Mouse (Mus musculus) heart, embryonic 13.5 days (tissue): ENCODE results near the gene Bcam. TPM values are rescaled to one million over a fixed set of nuclear protein-coding genes. Genes with fewer than 3 reads are reported as not detected.

Source experiments
- ATAC-seq: fragments of 200-750 bp; cut with Nextera tagmentation; 2 replicates; pipeline ENCODE4 v1.8.0; 2017; ENCODE audit warnings: moderate TSS enrichment; ENCODE audit not compliant: insufficient number of reproducible peaks, low FRiP score, low TSS enrichment; ENCODE audit errors: extremely low read depth
- H3K27ac ChIP-seq: fragments of 300-500 bp; sonication (generic); replicated peaks from 2 replicates; pipeline ENCODE4 v1.5.1; 2015; ENCODE audit warnings: moderate library complexity, mild to moderate bottlenecking, inconsistent platforms
- H3K27me3 ChIP-seq: fragments of 300-500 bp; sonication (generic); replicated peaks from 2 replicates; pipeline ENCODE4 v1.6.1; 2015; ENCODE audit warnings: mild to moderate bottlenecking, inconsistent platforms
- H3K36me3 ChIP-seq: fragments of 300-500 bp; sonication (generic); 2 replicates; pipeline ENCODE4 v1.6.1; 2015; ENCODE audit warnings: mild to moderate bottlenecking, inconsistent platforms
- H3K4me1 ChIP-seq: fragments of 300-500 bp; sonication (generic); 2 replicates; pipeline ENCODE4 v1.6.1; 2015; ENCODE audit warnings: inconsistent platforms
- H3K4me2 ChIP-seq: fragments of 300-500 bp; sonication (generic); 2 replicates; pipeline ENCODE4 v1.6.1; 2015; ENCODE audit warnings: inconsistent platforms, mild to moderate bottlenecking, moderate library complexity
- H3K4me3 ChIP-seq: fragments of 300-500 bp; sonication (generic); 2 replicates; pipeline ENCODE4 v1.5.1; 2015; ENCODE audit warnings: moderate library complexity, mild to moderate bottlenecking, inconsistent platforms
- H3K9ac ChIP-seq: fragments of 300-500 bp; sonication (generic); 2 replicates; pipeline ENCODE4 v1.6.1; 2015; ENCODE audit warnings: inconsistent platforms, mild to moderate bottlenecking, moderate library complexity
- H3K9me3 ChIP-seq: fragments of 300-500 bp; sonication (generic); 2 replicates; pipeline ENCODE4 v1.6.1; 2016; ENCODE audit warnings: inconsistent platforms
- WGBS: fragments of 180-500 bp; shearing (Covaris S2); methylation state at CpG from one replicate; pipeline ENCODE4 v1.1.7; 2015; ENCODE audit warnings: mixed read lengths; 5-methylcytosine and 5-hydroxymethylcytosine counted together
- polyA plus RNA-seq: library from polyadenylated mRNA; unstranded; fragments of >200 nt; fragmentation: Nextera tagmentation; extraction: Ambion mirVana; gene quantifications from 2 replicates; pipeline ENCODE4 v1.2.1, GENCODE M21; 2015

Gene Bcam
- polyA plus RNA-seq, 1 experiment from 2014 or later: 223 TPM

GRCm38 (mm10) chr7:19742468-19742867 is 28.3 kb downstream of the Bcam start:
- Histone ChIP-seq H3K36me3 (peaks cover 57% of the 10 kb centered on the region), H3K4me2 (no peak overlapping the region), H3K9ac (no peak overlapping the region), H3K9me3 (peaks cover 4% of the 10 kb centered on the region; the same call in 1 of the 2 replicates), H3K4me1 (peaks cover 66% of the 10 kb centered on the region), H3K27me3 (no peaks in the 10 kb centered on the region), H3K27ac (no peak overlapping the region), H3K4me3 (no peak overlapping the region)
- no peak for ATAC-seq
- WGBS: 48% methylated on average over 5 of the region's 5 CpGs

- H3K9me3 ChIP-seq: peaks cover 4% of the 10 kb centered on the region; the same call in 1 of the 2 replicates
- H3K27ac ChIP-seq: peak overlapping the region; percentile 50; the same call in 1 of the 2 replicates
- ATAC-seq: no peak
- H3K27me3 ChIP-seq: no peaks in the 10 kb centered on the region
- H3K4me1 ChIP-seq: peaks cover 61% of the 10 kb centered on the region
- no peak overlapping the region for H3K4me2 ChIP-seq
- WGBS: 25% methylated on average over 8 of the region's 8 CpGs
- H3K36me3 ChIP-seq: peaks cover 67% of the 10 kb centered on the region
- no peak overlapping the region for H3K4me3 ChIP-seq
- H3K9ac ChIP-seq: peak overlapping the region; percentile 33; the same call in 1 of the 2 replicates
Measured at GRCm38 (mm10) chr7:19741329-19742031, 29.3 kb downstream of the Bcam start.

DNA sequence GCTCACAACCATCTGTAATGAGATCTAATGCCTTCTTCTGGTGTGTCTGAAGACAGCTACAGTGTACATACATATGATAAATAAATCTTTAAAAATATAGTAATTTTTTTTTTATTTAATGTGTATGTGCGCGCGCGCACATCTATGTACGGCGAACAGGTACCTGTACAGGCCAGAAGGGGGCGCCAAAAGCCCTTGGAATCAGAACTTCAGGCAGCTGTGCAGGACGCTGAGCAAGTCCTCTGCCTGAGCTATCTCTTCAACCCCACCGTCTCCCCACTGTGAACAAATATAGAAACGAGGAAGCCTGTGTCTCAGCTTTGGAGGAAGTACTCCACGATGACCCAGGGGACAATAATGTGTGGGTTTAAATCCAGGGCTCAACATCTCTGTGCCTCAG is 30.5 kb downstream of the Bcam start:
- peaks cover 76% of the 10 kb centered on the region for H3K36me3 ChIP-seq
- no peak for ATAC-seq
- H3K9ac ChIP-seq: no peak overlapping the region
- H3K9me3 ChIP-seq: peaks cover 4% of the 10 kb centered on the region; the same call in 1 of the 2 replicates
- peaks cover 49% of the 10 kb centered on the region for H3K4me1 ChIP-seq
- no peak overlapping the region for H3K4me3 ChIP-seq
- no peak overlapping the region for H3K4me2 ChIP-seq
- H3K27me3 ChIP-seq: no peaks in the 10 kb centered on the region
- H3K27ac ChIP-seq: no peak overlapping the region
- WGBS: 78% methylated on average over 11 of the region's 11 CpGs

- peaks cover 89% of the 10 kb centered on the region for H3K36me3 ChIP-seq
- no peak overlapping the region for H3K27ac ChIP-seq
Measured at GRCm38 (mm10) chr7:19738771-19739170, 32.0 kb downstream of the Bcam start.

GRCm38 (mm10) chr7:19736389-19737057 is 34.3 kb downstream of the Bcam start:
- H3K27me3 ChIP-seq: no peaks in the 10 kb centered on the region
- no peak overlapping the region; the same call in 1 of the 2 replicates for H3K4me2 ChIP-seq
- 73% methylated on average over 16 of the region's 16 CpGs for WGBS
- H3K9ac ChIP-seq: no peak overlapping the region; the same call in 1 of the 2 replicates
- peaks cover 17% of the 10 kb centered on the region for H3K4me1 ChIP-seq
- no peak for ATAC-seq
- peaks cover 95% of the 10 kb centered on the region for H3K36me3 ChIP-seq
- H3K4me3 ChIP-seq: no peak overlapping the region
- H3K27ac ChIP-seq: 0 out of 2 replicates have a peak overlapping the region, but pooled peaks have one; percentile 33
- peaks cover 4% of the 10 kb centered on the region; the same call in 1 of the 2 replicates for H3K9me3 ChIP-seq

More at GRCm38 (mm10) chr7:19738771-19739170, 32.0 kb downstream of the Bcam start:
- Histone ChIP-seq H3K9ac (no peak overlapping the region), H3K27me3 (no peaks in the 10 kb centered on the region), H3K4me2 (no peak overlapping the region), H3K4me1 (peaks cover 34% of the 10 kb centered on the region), H3K4me3 (no peak overlapping the region), H3K9me3 (peaks cover 4% of the 10 kb centered on the region; the same call in 1 of the 2 replicates)
- no peak for ATAC-seq
- WGBS: 96% methylated on average over 3 of the region's 3 CpGs

DNA sequence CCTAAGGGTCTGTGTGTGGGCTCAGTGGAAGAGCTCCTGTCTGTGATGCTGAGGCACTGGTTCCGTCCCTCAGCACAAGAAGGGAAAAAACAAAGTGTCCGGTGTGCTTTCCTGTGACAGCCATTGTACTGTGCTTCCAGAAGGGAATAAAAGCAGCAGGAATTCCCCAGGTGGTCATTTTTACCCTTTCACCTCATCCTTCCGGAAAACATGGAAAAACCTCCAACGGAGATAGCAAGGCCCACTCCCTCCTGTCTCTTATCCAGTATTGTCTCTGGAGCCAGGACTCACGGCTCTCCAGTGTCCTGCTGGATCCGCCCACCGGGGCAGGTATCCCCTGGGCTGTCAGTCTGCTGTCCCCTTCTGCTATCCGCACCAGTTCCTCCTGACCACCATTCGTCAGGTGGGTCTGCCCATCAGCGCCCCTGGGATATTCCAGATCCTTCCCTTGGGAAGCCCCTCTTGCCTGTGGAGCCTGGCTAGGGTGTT is 36.6 kb downstream of the Bcam start:
- Histone ChIP-seq H3K9ac (no peak overlapping the region), H3K9me3 (no peaks in the 10 kb centered on the region), H3K4me1 (peaks cover 6% of the 10 kb centered on the region; the same call in 1 of the 2 replicates), H3K27me3 (no peaks in the 10 kb centered on the region), H3K27ac (no peak overlapping the region), H3K4me3 (no peak overlapping the region), H3K36me3 (peaks cover 95% of the 10 kb centered on the region), H3K4me2 (no peak overlapping the region)
- WGBS: 84% methylated on average over 10 of the region's 10 CpGs
- ATAC-seq: no peak

GRCm38 (mm10) chr7:19726541-19726940 is 44.3 kb downstream of the Bcam start:
- WGBS: 88% methylated on average over 4 of the region's 4 CpGs

GRCm38 (mm10) chr7:19724167-19724566 is 46.6 kb downstream of the Bcam start:
- ATAC-seq: no peak
- peaks cover 100% of the 10 kb centered on the region for H3K36me3 ChIP-seq

More at GRCm38 (mm10) chr7:19726541-19726940, 44.3 kb downstream of the Bcam start:
- ATAC-seq: no peak
- H3K9me3 ChIP-seq: no peaks in the 10 kb centered on the region
- peaks cover 100% of the 10 kb centered on the region for H3K36me3 ChIP-seq
- no peak overlapping the region for H3K4me2 ChIP-seq
- no peak overlapping the region for H3K4me3 ChIP-seq
- H3K9ac ChIP-seq: no peak overlapping the region
- H3K27me3 ChIP-seq: no peaks in the 10 kb centered on the region
- H3K27ac ChIP-seq: no peak overlapping the region
- no peaks in the 10 kb centered on the region for H3K4me1 ChIP-seq

GRCm38 (mm10) chr7:19722754-19723195 is 48.0 kb downstream of the Bcam start:
- Histone ChIP-seq H3K27me3 (no peaks in the 10 kb centered on the region), H3K36me3 (peaks cover 97% of the 10 kb centered on the region), H3K4me1 (no peaks in the 10 kb centered on the region), H3K9ac (no peak overlapping the region), H3K4me2 (no peak overlapping the region), H3K4me3 (no peak overlapping the region), H3K27ac (peak overlapping the region; percentile 78), H3K9me3 (peaks cover 11% of the 10 kb centered on the region)
- no peak for ATAC-seq
- WGBS: 73% methylated on average over 6 of the region's 6 CpGs

More at GRCm38 (mm10) chr7:19724167-19724566, 46.6 kb downstream of the Bcam start:
- no peak overlapping the region for H3K4me3 ChIP-seq
- peaks cover 11% of the 10 kb centered on the region for H3K9me3 ChIP-seq
- no peak overlapping the region for H3K9ac ChIP-seq
- H3K27me3 ChIP-seq: no peaks in the 10 kb centered on the region
- H3K27ac ChIP-seq: 0 out of 2 replicates have a peak overlapping the region, but pooled peaks have one; percentile 9
- H3K4me1 ChIP-seq: no peaks in the 10 kb centered on the region
- no peak overlapping the region for H3K4me2 ChIP-seq
- WGBS: 95% methylated on average over 12 of the region's 12 CpGs

DNA sequence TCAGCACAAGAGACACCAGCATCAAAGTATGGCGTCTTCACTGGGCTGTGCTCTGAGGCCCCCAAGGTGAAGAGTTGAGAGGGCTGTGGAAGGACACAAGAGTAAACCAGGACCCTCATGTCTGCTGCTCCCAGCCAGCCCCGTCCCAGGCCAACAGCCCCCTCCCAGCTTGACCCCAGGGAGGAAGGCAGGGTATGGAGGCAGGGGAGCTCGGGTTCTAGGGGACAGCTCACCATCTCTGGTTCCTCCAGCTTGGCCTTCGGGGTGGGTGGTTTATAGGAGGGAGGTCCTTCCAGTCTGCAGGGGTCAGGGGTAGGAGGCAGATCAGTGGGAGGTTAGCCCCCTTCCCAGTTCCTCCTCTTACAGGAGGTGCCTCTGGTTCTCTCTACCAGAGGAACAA is 51.6 kb downstream of the Bcam start:
- no peak overlapping the region for H3K4me3 ChIP-seq
- 85% methylated on average over 4 of the region's 4 CpGs for WGBS
- H3K4me2 ChIP-seq: no peak overlapping the region
- no peak for ATAC-seq
- H3K9me3 ChIP-seq: peaks cover 11% of the 10 kb centered on the region
- H3K27me3 ChIP-seq: no peaks in the 10 kb centered on the region
- no peak overlapping the region for H3K27ac ChIP-seq
- H3K36me3 ChIP-seq: peaks cover 72% of the 10 kb centered on the region
- H3K9ac ChIP-seq: no peak overlapping the region
- peaks cover 15% of the 10 kb centered on the region for H3K4me1 ChIP-seq

DNA sequence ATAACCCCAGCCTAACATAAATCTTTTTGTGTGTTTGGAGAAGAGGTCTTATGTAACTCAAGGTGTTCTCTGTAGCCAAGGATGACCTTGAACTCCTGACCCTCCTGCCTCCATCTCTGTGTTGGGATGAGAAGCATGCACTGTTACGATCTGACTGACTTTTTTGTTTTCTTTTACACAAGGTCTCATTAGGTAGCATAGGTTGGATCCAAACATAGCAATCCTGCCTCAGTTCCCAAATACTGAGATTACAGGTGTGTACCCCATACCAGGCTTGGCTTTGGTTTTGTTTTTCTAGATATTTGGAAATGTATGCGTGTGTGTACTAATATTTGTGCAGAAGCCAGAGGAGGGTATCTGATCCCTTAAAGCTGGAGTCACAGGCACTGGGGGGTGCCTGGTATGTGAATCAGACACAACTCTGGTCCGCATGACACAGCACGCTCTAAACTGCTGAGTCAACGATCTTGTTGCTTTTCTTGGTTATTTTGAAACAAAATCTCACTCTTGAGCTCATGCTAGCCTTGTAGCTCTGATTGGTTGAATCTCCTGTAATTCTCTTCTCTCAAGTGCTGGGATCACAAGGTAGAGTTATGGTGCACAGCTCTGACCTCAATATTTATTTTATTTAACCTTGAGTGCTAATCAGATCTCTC is 52.4 kb downstream of the Bcam start:
- Histone ChIP-seq H3K27ac (no peak overlapping the region), H3K27me3 (no peaks in the 10 kb centered on the region), H3K4me3 (no peak overlapping the region), H3K9me3 (peaks cover 11% of the 10 kb centered on the region), H3K36me3 (peaks cover 72% of the 10 kb centered on the region), H3K9ac (no peak overlapping the region), H3K4me1 (peaks cover 23% of the 10 kb centered on the region), H3K4me2 (no peak overlapping the region)
- WGBS: 82% methylated on average over 5 of the region's 5 CpGs
- ATAC-seq: no peak
